Mouse (Mus musculus) cerebellum, adult 2 months (tissue): ENCODE data around the gene Magi2.

Experiments
- CTCF ChIP-seq: fragments of 200-500 bp; IDR thresholded peaks from 2 replicates; pipeline ENCODE4 v1.5.1; 2011; ENCODE audit warnings: low read depth, mild to moderate bottlenecking, control low read depth, low read length, moderate library complexity, borderline replicate concordance; ENCODE audit not compliant: insufficient read depth
- POLR2A ChIP-seq: fragments of 200-500 bp; IDR thresholded peaks from 2 replicates; pipeline ENCODE4 v1.6.1; 2011; ENCODE audit warnings: low read length, control low read depth, borderline replicate concordance; ENCODE audit not compliant: insufficient read depth

- TF ChIP-seq CTCF (no peak), POLR2A (no peak)
Observed at GRCm38 (mm10) chr5:19292581-19292980, 65.7 kb downstream of the Magi2 start.
